Mouse (Mus musculus): ENCODE measurements around the gene Rbm15.

Rbm15 gene

GRCm38 (mm10) chr3:107333381-107334201 is at the start of gene Rbm15:
Gene Rbm15 (minus strand): TSS chr3:107333673.
- DNase-seq (ENCODE audit: low read depth) = peak; percentile 99

GRCm38 (mm10) chr3:107379422-107379821 is 45.9 kb upstream of the Rbm15 start:
- no peak for DNase-seq (ENCODE audit: low read depth)

- DNase-seq (ENCODE audit: low read depth) = no peak
Measured at GRCm38 (mm10) chr3:107378626-107379025, 45.2 kb upstream of the Rbm15 start.

GRCm38 (mm10) chr3:107374948-107375664 is 41.6 kb upstream of the Rbm15 start:
- DNase-seq (ENCODE audit: low read depth) = no peak

- DNase-seq (ENCODE audit: low read depth) = no peak
Measured at GRCm38 (mm10) chr3:107369156-107369555, 35.7 kb upstream of the Rbm15 start.

- no peak for DNase-seq (ENCODE audit: low read depth)
Measured at GRCm38 (mm10) chr3:107367938-107368599, 34.6 kb upstream of the Rbm15 start.

GRCm38 (mm10) chr3:107365341-107365740 is 31.9 kb upstream of the Rbm15 start:
- DNase-seq (ENCODE audit: low read depth) = no peak

- DNase-seq (ENCODE audit: low read depth) = no peak
Measured at GRCm38 (mm10) chr3:107363391-107363790, 29.9 kb upstream of the Rbm15 start.

GRCm38 (mm10) chr3:107360341-107360740 is 26.9 kb upstream of the Rbm15 start:
- DNase-seq (ENCODE audit: low read depth) = no peak

- DNase-seq (ENCODE audit: low read depth) = no peak
Measured at GRCm38 (mm10) chr3:107357700-107358234, 24.3 kb upstream of the Rbm15 start.

- peak; percentile 58 for DNase-seq (ENCODE audit: low read depth)
Measured at GRCm38 (mm10) chr3:107356964-107357441, 23.5 kb upstream of the Rbm15 start.

GRCm38 (mm10) chr3:107355618-107356260 is 22.3 kb upstream of the Rbm15 start:
- DNase-seq (ENCODE audit: low read depth) = no peak

- no peak for DNase-seq (ENCODE audit: low read depth)
Measured at GRCm38 (mm10) chr3:107351706-107352105, 18.2 kb upstream of the Rbm15 start.

GRCm38 (mm10) chr3:107349006-107349405 is 15.5 kb upstream of the Rbm15 start:
- no peak for DNase-seq (ENCODE audit: low read depth)

GRCm38 (mm10) chr3:107345033-107345725 is 11.7 kb upstream of the Rbm15 start:
- no peak for DNase-seq (ENCODE audit: low read depth)

GRCm38 (mm10) chr3:107343971-107344370 is 10.5 kb upstream of the Rbm15 start:
- no peak for DNase-seq (ENCODE audit: low read depth)

GRCm38 (mm10) chr3:107334202-107334934 is 895 bp upstream of the Rbm15 start:
- DNase-seq (ENCODE audit: low read depth) = no peak

GRCm38 (mm10) chr3:107332960-107333380 is 503 bp downstream of the Rbm15 start:
- peak; percentile 99 for DNase-seq (ENCODE audit: low read depth)

GRCm38 (mm10) chr3:107332127-107332959 is 1.1 kb downstream of the Rbm15 start:
- no peak for DNase-seq (ENCODE audit: low read depth)

- DNase-seq (ENCODE audit: low read depth) = no peak
Measured at GRCm38 (mm10) chr3:107331746-107332126, 1.7 kb downstream of the Rbm15 start.
